Mouse (Mus musculus): ENCODE data around the gene Scn3a.

Gene Scn3a

GRCm38 (mm10) chr2:65416535-65416934 is 150.9 kb downstream of the Scn3a start:
- in situ Hi-C loops (cut with MboI; ENCODE audit: unreplicated experiment in 2 of 2) = loop anchor here in 1 of 2 experiments (10.0 to 25.0 kb wide), 2 partner anchors 272 to 454 kb away; no protein-coding TSS in a partner anchor

GRCm38 (mm10) chr2:65415294-65415693 is 152.1 kb downstream of the Scn3a start:
- in situ Hi-C loops (cut with MboI; ENCODE audit: unreplicated experiment in 2 of 2) = loop anchor here in 1 of 2 experiments (10.0 to 25.0 kb wide), 2 partner anchors 270 to 453 kb away; no protein-coding TSS in a partner anchor

DNA sequence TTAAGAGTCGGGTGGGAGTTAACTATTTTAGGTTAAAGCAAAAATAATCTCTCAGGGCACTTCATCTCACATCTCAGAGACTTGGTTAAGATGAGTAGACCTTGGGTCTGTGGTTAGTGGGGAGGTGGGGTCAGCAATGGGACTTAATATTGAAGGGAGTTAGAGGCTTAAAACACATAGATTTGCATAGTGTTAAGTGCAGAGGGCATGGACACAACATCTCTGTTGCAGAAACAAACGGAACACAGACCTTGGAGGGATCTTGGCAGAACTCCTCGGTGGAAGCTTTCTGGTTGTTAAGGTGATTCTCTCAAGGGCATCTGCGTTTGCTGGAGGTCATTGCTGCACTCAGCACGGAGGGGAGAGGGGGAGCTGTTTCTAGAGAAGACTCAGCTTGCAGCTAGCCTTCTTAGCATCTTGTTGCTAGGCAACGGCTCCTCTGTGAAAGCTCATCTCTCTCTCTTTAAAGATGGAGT is 152.6 kb downstream of the Scn3a start:
- in situ Hi-C loops (cut with MboI; ENCODE audit: unreplicated experiment in 2 of 2) = loop anchor here (5.0 to 25.0 kb wide), 4 partner anchors 152 to 453 kb away; partner anchors contain the start of gene Scn3a (in 2 of the 2)

GRCm38 (mm10) chr2:65414237-65414636 is 153.2 kb downstream of the Scn3a start:
- in situ Hi-C loops (cut with MboI; ENCODE audit: unreplicated experiment in 2 of 2) = loop anchor here (5.0 to 25.0 kb wide), 4 partner anchors 153 to 452 kb away; partner anchors contain the start of gene Scn3a (in 2 of the 2)

GRCm38 (mm10) chr2:65413746-65414145 is 153.7 kb downstream of the Scn3a start:
- in situ Hi-C loops (cut with MboI; ENCODE audit: unreplicated experiment in 2 of 2) = loop anchor here (5.0 to 25.0 kb wide), 4 partner anchors 154 to 451 kb away; partner anchors contain the start of gene Scn3a (in 2 of the 2)

All from v-Abl transformed pro-B cells (cell line).